Mouse (Mus musculus) gastrocnemius, postnatal 4 days (tissue): ENCODE measurements around the gene Spats2. TPM values are rescaled to one million over a fixed set of nuclear protein-coding genes. Genes with fewer than 3 reads are reported as not detected.

Source experiments
- DNase-seq, 2 experiments: peaks; one replicate each; pipeline ENCODE4 v3.0.0; 2021 to 2022; ENCODE audit warnings: low spot score in 2 of 2, mixed read lengths in 2 of 2
- total RNA-seq, 2 experiments: library from RNA; stranded (reverse); gene quantifications; 2 replicates each; pipeline ENCODE4 v1.2.3; 2021

The Spats2 gene
- total RNA-seq, 2 experiments from 2014 or later, result 21.4 to 22.4 TPM

- DNase-seq, result no peak
Observed at GRCm38 (mm10) chr15:99096831-99097500, 28.8 kb upstream of the Spats2 start.

GRCm38 (mm10) chr15:99097840-99098492 is 27.8 kb upstream of the Spats2 start:
- no peak for DNase-seq

DNA sequence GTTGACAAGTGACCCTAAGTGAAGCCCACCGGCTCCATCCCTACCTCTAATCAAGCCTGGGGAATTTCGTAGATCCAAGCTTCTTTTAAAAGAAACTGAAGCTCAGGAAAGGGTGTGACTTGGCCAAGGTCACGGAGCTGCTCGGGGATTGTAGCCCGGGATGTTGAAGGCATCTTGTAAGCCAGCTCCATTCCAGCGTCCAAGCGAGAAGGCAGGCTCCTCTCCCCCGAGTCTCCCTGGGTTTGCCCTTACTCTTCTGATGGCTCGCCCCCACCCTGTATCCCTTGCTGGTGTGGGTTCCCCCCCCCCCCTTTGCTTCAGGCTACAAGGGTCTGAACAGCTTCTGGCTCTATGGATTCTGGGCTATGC is 27.2 kb upstream of the Spats2 start:
- no peak for DNase-seq

GRCm38 (mm10) chr15:99099139-99099556 is 26.6 kb upstream of the Spats2 start:
- DNase-seq, result peak in 1 of 2 experiments; percentile 60

GRCm38 (mm10) chr15:99099984-99100383 is 25.7 kb upstream of the Spats2 start:
- no peak for DNase-seq

DNA sequence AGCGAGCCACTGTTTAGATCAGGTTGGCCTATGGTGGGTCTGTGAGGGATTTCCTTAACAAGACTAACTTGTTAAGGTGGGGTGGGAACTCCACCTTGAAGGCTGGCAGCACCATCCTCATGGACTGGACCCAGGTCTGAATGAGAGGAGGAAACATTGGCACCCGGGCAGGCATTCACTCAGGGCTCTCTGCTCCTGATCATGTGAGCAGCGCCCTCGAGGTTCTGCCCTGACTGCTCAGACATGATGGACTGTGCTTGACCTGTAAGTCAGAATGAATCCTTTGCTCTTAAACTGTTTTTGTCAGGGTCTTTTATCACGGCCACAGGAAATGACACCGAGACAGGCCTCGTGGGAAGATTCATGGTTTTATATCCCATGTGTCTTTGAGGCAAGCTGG is 20.5 kb upstream of the Spats2 start:
- DNase-seq, result no peak

DNA sequence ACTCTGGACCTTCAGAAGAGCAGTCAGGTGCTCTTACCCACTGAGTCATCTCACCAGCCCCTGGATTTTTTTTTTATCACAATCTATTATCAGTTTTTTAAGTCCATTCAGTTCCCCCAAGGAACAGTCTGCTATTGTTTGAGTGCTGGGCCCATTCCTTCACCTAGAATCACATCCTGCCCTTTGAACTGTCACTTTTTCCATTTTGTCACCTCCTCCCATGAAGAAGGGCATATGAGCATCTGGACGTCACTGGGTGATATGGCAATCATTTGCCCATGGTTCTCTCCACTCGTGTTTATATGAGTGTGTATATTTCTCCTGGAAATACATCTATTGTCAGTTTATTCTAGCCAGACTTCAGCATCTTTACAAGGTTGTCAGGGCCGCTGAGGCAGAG is 17.9 kb upstream of the Spats2 start:
- no peak for DNase-seq

DNA sequence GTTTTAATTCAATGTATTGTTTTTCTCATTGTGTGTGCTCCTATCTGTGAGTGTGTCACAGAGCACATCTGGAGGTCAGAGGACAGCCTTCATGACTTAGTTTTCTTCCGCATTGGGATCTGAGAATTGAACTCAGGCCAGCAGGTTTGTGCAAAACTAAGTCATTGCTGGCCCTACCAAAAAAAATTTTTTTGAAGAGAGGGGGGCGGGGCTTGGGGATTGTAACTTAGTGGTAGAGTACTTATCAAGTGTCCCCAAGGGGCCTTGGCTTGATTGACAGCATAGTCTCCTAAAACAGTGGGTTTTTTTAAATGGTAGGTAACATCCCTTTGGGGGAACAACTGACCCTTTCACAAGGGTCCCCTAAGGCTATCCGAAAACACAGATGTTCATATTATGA is 14.6 kb upstream of the Spats2 start:
- DNase-seq, result no peak

DNA sequence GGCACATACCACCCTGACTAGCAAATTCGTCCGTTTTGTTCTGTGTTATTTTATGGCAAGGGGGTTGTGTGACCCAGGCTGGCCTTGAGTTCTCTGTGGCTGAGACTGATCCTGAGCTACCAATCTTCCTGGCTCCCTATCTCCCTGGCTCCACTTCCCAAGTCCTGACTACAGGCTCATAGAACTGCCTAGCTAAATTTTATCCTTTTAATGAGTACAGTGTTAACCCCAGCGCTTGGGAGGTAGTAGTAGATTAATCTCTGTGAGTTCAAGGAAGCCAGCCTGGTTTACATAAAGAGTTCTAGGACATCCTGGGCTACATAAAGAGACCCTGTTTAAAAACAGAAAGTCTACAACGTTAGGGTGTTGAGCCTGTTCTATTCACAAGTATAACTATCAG is 13.9 kb upstream of the Spats2 start:
- DNase-seq, result no peak

GRCm38 (mm10) chr15:99112843-99113395 is 12.8 kb upstream of the Spats2 start:
- DNase-seq, result no peak

DNA sequence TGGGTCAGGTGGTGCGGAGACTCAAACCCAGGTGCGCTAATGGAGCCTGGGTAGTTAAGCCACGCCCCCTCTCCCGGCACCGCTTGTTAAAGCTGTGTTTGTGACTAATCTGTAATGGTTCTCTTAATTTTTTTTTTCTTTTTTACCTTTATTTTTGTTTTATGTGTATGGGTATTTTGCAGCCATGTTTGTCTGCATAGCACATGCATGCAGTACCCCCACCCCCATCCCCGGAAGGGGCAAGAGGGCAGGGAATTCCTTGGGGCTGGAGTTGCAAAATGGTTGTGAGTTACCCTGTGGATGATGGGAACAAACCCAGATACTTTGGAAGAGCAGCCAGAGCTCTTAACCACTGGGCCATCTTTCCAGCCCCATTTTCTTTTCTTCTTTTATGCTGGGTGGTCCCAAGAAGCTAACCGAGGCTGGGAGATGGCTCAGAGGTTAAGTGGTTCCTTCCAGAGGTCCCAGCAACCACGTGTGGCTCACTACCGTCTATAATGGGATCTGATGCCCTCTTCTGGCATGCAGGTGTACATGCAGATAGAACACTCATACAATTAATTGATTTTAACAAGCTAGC is 12.2 kb upstream of the Spats2 start:
- DNase-seq, result no peak

GRCm38 (mm10) chr15:99114312-99115064 is 11.2 kb upstream of the Spats2 start:
- no peak for DNase-seq

DNA sequence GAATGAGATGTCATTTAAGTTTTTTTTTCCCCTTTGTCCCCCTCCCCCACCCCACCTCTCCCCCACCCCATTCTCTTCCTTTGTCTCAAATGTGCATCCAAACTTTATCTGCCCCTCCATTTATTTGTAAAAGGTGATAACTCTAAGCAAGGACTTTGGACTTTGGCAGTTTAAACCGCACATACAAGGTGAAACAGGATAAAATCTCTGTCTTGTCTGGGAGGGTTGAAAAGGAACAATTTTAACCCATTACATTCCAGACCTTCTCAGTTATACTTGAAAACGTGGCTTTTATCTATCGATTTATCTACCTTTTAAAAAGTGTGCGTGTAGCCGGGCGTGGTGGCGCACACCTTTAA is 10.7 kb upstream of the Spats2 start:
- no peak for DNase-seq

GRCm38 (mm10) chr15:99116539-99116938 is 9.2 kb upstream of the Spats2 start:
- no peak for DNase-seq

GRCm38 (mm10) chr15:99120814-99121213 is 4.9 kb upstream of the Spats2 start:
- no peak for DNase-seq

DNA sequence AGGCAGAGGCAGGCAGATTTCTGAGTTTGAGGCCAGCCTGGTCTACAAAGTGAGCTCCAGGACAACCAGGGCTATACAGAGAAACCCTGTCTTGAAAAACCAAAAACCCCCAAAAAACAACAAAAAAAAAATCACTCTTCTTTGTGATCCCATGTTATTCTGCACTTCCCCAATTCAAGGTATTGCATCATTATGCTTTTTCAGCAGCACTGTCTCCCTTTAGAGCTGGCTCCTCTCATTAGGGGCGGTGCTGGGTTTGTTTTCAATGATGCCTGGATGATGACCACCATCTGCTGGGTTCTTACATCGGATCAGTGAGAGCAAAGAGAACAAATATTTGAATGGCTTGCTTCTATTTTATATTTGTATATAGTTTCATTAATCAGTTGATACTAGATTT is 3.1 kb upstream of the Spats2 start:
- DNase-seq, result no peak

DNA sequence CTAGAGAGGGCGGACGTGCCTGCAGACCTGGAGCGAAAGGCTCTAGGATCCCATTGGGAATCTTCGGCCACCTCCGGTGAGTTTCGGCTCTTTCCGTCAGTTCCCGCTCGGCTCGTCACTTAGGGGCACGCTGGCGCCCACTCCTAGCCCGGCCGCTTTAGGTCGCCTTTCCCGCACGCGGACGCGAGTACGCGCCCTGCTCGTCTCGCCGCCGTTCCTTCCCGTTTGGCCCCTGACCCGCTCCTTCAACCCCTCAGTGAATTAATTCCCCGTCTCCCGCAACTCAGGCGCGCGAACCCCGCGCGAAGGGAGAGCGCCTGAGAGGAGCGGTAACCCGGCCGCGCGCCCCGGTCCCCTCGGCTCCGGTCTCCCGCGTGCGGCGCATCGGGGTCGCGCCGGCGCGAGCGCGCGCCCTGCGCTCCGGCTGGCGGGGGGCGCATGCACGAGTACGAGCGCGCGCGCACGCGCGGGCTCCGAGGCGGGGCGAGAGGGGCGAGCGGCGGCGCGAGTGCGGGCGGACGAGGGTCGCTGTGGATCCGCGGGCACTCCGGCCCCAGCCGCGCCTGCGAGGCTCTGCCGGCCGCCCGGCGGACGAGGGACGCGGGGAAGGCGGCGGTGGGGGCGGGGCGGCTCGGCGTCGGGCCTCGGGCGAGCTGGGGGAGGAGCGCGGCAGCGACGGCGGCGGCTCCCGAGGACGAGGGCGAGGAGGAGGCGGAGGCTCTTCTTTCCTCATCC is 532 bp downstream of the Spats2 start:
- DNase-seq, result peak; percentile 77 to 91

DNA sequence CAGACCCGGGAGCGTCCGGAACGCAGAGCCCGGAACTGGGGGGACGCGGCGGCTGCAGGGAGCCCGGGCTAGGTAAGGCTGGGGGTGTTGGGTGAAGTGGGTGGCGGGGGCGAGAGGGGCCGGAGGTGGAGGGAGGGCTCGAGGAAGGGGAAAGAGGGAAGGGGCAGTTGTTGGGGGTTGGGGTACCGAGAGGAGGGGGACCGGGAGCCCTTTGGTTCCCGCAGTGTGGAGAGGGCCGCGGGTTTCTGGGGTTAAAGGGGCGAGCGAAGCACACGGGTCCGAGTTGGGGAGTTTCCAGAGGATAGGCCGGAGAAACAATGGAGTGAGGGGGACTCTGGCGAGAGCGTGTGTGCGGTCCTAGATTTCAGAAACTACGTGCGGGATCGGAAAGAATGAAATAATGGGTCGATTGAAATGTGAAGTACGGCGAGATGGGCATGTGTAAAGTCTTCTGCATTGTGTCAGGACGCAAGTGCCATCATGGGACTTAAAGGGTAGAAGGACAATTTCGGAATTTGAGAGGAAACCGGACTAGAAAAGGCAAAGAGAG is 1.2 kb downstream of the Spats2 start:
- DNase-seq, result peak in 1 of 2 experiments; percentile 24

DNA sequence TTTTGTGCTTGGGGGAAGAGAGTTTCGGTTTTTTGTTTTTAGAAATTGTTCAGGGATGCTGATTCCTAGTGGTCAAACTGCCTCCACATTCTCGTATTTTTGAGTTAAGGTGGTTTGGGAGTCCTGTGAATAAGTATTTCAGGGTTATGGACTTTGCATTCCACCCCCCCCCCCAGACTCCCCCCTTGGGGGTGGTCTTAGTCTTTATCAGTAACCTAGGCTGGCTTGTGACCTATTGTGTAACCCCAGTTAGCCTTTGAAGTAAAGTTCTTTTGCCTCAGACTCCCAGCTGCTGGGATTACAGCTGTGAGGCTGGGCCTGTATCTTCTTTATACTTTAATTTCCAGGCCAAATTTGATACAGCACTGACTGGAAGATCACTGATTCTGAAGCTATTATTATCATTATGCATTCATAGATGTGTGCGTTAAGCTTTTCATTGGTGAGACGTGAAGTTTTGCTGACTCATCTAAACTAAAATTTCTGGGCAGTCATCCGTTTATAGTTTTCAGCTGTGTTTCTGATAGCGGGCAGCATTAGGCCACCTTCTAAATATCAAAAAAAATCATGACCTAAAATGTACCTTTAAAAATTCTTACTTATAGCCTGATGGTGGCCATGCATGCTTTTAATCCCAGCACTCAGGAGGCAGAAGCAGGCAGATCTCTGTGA is 2.3 kb downstream of the Spats2 start:
- DNase-seq, result no peak

- DNase-seq, result no peak
Observed at GRCm38 (mm10) chr15:99129441-99129840, 3.7 kb downstream of the Spats2 start.
